Mouse (Mus musculus) A20 (cell line): ENCODE measurements around the gene Akap14.
A peak's percentile ranks its signal among the peaks of the same experiment; 100 is the strongest.
"Not testable (repeated sequence)": the region's sequence is repeated elsewhere in the genome, so short reads cannot be mapped to it uniquely, and the experiment has no call there.

Source experiments
- DNase-seq: peaks from one replicate; pipeline ENCODE4 v3.0.0-alpha.2; 2011; ENCODE audit warnings: low read depth, low spot score

The Akap14 gene

DNA sequence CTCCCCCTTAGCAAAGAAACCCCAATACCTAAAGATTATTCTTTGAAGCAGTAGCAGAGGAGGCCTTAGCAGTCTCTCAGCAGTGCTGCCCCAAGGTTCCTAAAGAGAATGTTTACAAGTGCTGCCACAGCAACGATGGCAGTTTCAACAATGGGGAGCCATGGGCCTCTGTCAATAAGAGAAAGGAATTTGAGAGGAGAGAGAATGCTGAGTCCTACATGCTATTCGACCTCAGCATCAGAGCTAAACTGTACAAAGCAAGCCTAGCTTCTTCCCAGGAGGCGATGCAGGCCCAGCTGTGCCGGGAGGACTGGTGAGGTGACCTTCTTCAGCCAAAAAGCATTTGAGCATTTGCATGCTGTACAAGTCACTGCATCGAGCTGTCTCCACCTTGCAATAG is at the start of gene Akap14:
TSS of gene Akap14 (minus strand) at position 101 of the 400 bp plus-strand sequence.
- DNase-seq, result no peak

DNA sequence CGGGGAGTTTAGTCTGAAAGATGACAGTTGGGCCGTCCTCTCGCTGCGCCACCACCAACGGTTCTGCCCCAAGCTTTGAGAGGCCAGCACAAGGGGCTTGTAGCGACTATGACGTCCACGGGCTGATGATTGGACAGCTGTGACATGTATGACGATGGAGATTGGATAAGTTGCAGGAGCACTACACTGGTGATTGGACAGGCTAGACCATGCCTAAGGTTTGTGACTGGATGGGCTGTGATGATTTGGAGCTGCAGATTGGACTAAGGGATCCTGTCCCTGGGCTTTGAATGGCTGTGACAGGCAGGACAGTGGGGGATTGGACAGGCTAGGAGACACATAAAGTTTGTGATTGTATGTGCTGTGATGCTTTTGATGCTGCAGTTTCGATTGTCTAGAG is 42.3 kb upstream of the Akap14 start, which contains the start of gene Gm9:
TSS of gene Gm9 (minus strand) at position 101 of the 400 bp plus-strand sequence.
- no peak for DNase-seq

DNA sequence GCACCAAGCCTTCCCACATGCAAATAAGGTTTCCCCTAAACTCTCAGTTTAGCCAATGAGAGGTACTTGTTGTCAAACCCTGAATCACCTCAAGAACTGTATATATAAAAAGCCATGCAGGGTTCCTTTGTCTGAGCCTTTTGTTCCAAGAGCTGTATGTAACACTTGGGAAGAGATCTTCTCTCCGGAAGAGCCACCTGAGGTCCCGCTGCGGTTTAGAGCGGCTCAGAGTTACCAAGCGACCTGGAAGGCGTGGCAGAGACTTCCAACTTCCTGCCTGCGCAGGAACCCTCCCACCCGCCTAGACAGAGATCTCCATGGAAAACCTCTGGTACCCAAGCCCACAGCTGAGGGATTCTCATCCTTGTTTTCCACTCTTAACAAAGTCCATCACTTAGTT is 30.0 kb upstream of the Akap14 start:
- DNase-seq, result no peak

DNA sequence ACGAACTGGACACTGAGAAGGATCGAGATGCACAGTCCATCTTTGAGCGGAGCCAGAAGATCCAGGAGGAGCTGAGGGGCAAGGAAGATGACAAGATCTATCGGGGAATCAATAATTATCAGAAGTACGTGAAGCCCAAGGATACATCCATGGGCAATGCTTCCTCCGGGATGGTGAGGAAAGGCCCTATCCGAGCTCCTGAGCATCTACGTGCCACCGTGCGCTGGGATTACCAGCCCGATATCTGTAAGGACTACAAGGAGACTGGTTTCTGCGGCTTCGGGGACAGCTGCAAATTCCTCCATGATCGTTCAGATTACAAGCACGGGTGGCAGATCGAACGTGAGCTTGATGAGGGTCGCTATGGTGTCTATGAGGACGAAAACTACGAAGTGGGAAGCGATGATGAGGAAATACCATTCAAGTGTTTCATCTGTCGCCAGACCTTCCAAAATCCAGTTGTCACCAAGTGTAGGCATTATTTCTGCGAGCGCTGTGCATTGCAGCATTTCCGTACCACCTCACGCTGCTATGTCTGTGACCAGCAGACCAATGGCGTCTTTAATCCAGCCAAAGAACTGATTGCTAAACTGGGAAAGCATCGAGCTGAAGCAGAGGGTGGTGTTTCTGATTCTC is 23.2 kb upstream of the Akap14 start:
- DNase-seq, result peak; percentile 63

DNA sequence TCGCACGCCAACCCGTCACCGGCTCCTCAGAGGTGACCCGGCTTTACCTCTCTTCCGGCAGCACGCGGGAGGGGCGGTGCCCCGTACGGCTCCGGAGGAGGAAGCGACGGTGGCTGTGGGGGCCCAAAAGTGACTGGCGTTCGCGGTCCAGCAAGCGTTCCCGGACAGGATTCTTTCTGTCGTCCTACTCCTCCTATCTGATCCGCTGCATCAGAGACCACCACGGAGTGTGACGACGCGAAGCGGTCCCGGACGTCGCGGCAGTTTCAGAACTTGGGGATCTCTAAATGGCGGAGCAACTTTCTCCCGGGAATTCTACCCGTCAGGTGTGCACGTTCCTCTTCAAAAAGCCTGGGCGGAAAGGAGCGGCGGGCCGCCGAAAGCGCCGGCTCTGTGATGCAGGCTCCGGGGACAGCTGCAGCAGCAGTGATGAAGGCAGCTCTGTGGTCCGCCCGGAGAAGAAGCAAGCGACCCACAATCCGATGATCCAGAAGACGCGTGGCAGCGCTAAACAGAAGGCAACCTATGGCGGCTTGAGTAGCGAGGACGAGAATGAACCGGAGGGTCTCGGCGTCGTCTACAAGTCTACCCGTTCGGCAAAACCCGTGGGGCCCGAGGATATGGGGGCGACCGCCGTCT is 22.6 kb upstream of the Akap14 start, which contains the start of the genes Ndufa1 and Rnf113a1:
TSS of gene Ndufa1 (minus strand) at position 59 of the 639 bp plus-strand sequence.
TSS of gene Rnf113a1 (plus strand) at position 141 of the 639 bp plus-strand sequence.
- DNase-seq, result peak; percentile 82

DNA sequence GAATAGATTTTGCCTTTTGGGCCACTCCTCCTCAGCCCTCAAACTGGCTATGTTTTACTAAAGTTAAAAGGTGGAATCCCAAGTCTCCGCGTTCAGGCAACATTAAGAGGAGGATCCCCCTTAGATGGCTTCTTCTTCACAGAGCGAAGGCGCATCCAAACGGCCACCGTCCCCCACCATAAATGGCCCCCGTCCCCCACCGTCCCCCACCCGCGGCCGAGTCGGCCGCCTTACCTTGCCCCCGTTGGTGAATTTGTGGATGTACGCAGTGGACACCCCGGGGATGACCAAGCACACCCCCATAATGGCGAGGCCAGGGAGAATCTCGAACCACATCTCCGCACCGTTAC is 22.1 kb upstream of the Akap14 start:
- DNase-seq, result no peak

DNA sequence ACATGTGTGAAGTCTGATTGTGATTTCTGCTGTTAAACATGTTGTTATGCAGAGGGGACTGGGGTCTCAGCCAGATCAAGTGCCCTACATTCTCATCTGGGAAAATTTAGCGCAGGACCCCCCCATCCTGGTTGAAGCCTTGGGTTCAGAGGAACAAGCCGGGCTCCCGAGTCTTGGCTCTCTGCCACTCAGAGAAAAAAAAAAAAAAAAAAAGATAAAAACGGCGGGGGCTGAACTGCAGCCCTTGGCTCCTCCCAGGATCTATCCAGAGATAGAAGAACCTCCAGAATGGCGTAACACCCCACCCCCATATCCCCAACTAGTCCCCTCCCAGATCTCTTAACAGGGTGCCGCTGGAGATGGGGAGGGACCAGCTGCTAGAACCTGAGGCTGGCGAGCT is 15.8 kb upstream of the Akap14 start:
- DNase-seq, result not testable (repeated sequence)

DNA sequence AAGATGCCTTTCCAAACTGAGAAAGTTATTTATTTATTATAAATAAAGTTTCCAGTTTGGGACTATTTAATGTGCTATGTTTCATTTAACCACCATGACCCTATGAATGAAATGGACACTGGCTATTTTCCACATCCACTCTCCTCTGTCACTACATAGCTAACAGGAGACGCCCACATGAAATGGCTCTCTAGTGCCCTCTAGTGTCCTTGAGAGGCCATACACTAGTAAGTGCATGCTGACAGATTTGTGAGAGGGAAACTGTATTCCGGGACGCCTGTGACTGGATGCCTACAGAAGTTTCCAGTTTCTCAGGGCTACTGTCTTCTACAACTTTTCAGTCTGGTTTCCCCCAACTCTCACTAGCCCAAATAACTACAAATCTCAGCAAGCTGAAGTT is 1.6 kb downstream of the Akap14 start:
- DNase-seq, result peak; percentile 56

DNA sequence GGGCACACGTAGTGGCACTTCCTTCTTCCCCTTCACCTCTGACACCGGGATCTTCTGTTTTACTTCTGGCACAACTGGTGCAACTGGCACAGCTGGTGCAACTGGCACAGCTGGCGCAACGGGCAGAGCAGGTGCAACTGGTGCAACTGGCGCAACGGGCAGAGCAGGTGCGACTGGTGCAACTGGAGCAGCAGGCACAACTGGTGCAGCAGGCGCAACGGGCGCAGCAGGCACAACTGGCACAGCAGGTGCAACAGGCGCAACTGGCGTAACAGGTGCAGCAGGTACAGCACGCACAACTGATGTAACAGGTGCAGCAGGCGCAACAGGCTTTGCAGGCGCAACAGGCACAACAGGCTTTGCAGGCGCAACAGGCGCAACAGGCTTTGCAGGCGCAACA is 5.5 kb downstream of the Akap14 start:
- no peak for DNase-seq

DNA sequence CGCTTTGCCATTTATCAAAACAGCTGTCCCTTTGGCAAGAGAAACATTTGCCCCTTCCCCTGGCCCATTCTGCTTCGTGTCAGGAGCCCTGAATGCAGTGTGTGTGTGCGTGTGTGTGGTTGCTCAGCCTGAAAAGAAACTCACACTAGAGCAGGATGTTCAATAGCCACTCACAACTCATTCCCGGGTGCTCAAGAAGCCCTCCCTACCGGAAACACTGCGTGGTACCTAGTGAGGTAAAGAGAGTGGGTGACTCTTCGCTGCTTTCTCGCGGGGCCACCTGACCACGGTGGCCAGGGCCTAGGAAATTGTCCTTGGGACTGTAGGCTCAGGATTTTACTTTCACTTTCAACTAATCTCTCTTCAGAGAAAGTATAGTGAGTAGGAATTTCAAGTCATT is 7.5 kb downstream of the Akap14 start:
- no peak for DNase-seq

DNA sequence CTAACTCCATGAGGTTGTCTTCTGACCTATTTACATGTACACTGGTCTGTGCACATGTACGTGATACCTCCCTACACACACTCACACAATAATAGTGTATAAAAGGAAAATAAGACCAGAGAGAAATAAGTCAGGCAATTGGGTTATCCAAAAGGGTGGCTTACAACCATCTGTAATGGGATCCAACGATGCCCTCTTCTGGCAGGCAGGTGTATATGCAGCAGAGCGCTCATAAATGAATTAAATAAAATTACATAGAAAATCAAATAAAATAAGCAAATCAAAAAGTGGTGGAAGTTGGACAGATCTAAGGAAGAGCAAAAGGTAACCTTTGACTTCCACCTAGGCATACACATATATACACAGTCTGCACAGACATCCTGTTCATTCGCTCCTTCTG is 10.8 kb downstream of the Akap14 start:
- DNase-seq, result peak; percentile 12

DNA sequence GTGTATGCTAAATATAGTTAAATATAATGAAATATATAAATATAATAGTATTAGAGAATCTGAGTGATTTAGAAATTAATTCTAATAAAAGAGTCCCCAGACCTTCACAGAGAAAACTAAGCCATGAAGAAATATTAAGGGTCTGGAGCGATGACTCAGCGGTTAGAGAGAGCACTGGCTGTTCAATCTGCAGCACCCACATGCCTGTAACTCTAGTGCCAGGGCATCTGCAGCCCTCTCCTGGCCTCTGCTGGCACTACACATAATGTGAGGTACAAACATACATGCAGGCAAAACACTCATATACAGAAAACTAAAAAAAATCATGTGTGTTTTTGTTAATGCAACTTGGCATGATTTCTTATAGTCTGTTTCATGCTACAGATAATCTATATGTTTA is 23.7 kb downstream of the Akap14 start:
- peak; percentile 54 for DNase-seq

DNA sequence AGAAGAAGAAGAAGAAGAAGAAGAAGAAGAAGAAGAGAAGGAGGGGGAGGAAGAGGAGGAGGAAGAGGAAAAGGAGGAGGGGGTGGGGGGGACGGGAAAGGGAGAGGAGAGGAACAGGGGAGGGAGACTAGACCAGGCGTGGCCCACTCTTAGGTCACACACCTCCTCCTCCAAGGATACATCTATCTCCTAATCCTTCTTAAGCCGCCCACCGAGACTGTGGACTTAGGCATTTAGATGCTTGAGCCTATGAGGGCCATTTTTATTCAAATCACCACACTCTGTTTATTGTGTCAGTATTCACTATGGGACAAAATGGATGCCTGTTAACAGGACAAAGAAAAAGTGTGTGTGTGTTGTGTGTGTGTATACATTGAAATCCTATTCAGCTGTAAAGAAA is 24.1 kb downstream of the Akap14 start:
- DNase-seq, result not testable (repeated sequence)

DNA sequence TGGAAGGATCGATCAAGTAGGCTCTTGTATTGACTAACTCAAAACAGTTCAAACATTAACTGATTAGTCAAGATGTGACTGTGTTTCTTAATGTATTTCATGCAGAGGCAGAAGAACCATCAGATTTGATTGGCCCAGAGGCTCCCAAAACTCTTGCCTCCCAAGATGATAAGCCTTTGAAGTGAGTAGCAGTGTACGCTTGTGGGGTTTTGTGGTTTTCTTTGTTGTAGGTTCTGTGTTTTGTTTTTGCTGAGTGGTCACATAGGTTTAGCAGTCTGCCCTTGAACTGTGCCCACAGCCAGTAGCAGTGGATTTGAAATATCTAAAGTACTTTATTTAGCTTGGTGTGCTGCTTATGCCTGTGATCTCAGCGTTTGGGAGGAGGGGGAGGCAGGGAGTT is 26.9 kb downstream of the Akap14 start:
- no peak for DNase-seq

DNA sequence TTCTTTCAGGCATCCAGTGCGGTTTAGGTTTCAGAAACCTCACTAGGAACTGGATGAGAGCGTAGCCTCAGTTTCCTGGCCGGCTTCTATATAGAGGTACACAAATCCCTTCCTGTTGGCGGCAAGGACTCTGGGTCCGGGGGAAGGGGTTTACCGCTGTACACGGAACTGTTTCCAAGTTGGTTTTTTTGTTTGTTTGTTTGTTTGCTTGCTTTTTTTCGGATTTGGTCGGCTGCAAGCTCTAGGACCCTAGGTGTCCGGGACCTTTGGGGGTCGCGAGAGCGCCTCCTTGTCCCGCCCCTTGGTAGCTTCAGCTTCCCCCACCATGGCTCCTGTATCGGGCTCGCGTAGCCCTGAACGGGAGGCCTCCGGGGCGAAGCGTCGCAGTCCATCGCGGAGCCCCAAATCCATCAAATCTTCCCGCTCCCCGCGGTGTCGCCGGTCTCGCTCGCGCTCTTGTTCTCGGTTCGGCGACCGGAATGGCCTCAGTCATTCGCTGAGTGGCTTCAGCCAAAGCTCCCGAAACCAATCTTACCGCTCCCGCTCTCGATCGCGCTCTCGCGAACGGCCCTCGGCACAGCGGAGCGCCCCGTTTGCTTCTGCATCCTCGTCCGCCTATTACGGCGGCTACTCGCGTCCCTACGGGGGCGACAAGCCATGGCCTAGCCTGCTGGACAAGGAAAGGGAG is 41.8 kb downstream of the Akap14 start, which contains the start of gene Nkap:
TSS of gene Nkap (plus strand) at position 125 of the 688 bp plus-strand sequence.
- DNase-seq, result peak; percentile 89

DNA sequence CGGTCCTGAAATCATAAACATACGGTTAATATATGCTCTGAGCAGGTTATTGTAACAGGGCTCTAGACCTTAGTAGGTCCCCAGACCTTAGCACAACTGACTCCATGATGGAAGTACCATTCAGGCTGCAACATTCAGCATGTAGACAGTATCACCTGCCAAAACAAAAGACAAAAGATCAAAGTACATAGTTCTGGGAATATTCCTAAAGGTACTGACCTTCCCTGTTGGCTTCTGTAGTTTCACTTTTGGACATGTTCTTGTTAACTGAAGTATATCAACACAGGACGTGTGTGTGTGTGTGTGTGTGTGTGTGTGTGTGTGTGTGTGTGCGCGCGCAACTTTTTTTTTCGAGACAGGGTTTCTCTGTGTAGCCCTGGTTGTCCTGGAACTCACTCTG is 43.1 kb downstream of the Akap14 start:
- DNase-seq, result peak; percentile 61

DNA sequence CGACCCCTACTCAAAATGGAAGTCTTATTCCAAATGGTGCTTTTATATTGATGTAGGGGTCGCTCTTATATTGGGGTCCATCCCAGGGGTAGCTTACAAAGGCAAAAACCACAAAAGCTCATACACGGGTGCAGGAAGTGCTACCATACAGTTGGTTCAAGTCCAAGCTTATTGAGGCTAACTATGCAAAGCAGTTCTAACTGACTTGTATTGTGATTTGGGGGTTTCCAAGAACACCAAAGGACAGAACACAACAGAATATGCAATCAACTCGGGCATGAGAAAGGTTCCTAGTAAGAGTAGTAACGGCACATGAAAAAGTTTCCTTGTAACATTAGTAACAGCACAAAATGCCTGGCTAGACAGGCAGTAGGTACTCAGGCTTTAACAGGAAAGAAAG is 48.4 kb downstream of the Akap14 start:
- peak; percentile 57 for DNase-seq

DNA sequence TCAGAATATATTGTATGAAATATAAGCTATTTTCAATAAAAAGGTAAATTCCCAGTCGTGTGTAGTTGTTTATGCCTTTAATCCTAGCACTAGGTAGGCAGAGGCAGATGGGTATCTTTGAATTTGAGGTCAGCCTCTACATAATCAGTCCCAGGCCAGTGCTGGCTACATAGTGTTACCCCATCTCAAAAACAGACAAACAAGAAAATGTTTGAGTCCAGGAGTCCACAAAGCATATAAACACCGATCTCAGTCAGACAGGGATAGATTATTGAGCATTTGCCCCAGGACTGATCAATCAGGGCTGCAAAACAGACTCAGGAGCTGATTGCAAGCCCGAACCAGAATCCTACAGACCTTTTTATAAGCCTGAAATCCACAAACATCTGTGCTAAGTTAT is 49.1 kb downstream of the Akap14 start:
- DNase-seq, result no peak

DNA sequence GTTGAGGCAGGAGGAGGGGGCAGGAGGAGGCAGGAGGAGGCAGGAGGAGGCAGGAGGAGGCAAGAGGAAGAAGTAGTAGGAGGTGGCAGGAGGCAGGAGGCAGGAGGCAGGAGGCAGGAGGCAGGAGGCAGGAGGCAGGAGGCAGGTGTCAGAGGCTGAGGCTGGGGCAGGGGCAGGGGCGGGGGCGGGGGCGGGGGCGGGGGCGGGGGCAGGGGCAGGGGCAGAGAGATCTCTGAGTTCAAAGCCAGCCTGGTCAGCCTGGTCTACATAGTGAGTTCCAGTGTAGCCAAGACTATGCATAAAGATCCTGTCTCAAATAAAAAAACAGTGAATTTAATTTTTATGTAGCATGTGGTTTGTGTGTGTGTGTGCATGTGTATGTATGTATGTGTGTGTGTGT is 51.6 kb downstream of the Akap14 start:
- DNase-seq, result no peak

DNA sequence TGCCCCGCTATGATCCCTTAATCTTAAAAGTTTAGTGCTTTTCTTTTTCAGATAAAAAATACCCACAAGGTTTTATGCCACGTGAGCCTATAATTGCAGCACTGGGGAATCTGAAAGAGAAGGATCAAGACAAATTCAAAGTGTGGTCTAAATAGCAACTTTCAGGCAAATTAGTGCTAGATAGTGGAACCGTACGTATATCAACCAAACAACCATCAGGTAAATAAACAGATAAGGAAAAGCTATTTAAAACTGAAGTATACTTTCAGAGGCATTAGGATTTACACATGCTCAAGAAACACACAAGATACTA is 57.8 kb downstream of the Akap14 start:
- no peak for DNase-seq

DNA sequence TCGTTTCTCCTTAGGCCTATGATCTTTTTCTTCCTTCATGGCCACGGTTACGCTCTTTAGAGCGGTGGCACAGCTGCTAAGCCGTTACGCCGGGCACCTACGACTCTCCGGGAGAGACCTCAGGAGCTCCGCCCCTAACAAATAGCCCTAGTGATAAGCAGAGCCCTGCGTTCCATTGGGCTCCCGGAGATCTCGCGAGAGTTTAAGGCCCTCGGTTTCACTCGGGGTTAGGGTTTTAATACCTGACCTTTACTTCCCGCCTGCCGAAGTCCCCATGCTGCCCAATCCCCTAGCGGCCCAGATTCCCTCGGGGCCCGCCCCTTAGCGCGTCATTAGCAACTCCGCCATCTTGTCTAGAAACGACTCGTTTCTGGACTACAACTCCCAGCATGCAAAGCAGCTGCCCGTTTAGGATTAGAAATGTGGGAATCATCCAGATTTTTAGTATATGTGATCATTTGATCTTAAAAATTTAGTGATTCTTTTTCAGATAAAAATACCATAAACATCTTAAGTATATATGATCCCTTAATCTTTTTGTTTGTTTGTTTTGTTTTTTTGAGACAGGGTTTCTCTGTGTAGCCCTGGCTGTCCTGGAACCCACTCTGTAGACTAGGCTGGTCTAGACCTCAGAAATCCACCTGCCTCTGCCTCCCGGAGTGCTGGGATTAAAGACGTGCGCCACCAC is 58.3 kb downstream of the Akap14 start, which contains the start of gene Upf3b:
TSS of gene Upf3b (minus strand) at position 130 of the 688 bp plus-strand sequence.
- DNase-seq, result peak; percentile 95

DNA sequence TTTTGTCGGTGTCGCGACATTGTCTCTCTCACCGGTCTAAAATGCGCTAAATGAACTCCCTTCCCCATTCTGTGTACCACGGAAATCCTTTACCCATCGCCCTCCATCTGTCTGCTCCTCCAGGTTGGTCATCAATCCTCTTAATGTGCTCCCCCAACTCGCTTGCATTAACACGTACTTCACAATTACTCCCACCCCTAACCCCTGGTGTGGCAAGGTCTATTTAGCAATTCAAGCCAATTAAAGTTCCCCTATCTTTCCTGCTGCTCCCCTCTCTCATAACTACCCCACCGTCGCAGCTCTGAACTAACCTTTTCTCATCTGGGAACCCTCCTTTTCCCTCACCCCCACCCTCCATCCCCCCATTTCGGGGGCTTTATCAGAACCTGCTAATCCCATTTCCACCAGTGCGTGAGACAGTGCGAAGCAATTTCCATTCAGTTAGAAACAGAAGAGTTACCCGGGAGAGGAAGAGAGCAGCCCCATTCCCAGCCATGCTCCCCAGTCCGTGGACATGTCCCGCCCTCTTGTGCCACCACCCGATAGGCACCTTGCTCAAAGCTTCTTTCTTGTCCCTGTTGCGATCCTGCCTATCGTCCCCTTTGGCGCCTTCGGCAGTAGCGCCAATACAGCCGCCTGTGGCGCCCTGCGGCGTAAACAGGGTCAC is 59.0 kb downstream of the Akap14 start:
- DNase-seq, result no peak
